Mouse (Mus musculus) left cerebral cortex, postnatal 4 days (tissue): ENCODE measurements around the gene Zyx. TPM values are rescaled to one million over a fixed set of nuclear protein-coding genes. Genes with fewer than 3 reads are reported as not detected.
A peak's percentile ranks its signal among the peaks of the same experiment; 100 is the strongest.

Experiments
- DNase-seq: peaks from one replicate; pipeline ENCODE4 v3.0.0-alpha.2; 2022
- intact Hi-C: fragments of 180-260 bp; cut with DNase I; formaldehyde crosslinking; loops from one replicate; pipeline ENCODE4 v1.15.1; 2025
- total RNA-seq, 2 experiments: library from RNA; stranded (reverse); gene quantifications; 2 replicates each; pipeline ENCODE4 v1.2.3; 2021

Gene Zyx
- total RNA-seq, 2 experiments from 2014 or later = 43.9 to 49.8 TPM

DNA sequence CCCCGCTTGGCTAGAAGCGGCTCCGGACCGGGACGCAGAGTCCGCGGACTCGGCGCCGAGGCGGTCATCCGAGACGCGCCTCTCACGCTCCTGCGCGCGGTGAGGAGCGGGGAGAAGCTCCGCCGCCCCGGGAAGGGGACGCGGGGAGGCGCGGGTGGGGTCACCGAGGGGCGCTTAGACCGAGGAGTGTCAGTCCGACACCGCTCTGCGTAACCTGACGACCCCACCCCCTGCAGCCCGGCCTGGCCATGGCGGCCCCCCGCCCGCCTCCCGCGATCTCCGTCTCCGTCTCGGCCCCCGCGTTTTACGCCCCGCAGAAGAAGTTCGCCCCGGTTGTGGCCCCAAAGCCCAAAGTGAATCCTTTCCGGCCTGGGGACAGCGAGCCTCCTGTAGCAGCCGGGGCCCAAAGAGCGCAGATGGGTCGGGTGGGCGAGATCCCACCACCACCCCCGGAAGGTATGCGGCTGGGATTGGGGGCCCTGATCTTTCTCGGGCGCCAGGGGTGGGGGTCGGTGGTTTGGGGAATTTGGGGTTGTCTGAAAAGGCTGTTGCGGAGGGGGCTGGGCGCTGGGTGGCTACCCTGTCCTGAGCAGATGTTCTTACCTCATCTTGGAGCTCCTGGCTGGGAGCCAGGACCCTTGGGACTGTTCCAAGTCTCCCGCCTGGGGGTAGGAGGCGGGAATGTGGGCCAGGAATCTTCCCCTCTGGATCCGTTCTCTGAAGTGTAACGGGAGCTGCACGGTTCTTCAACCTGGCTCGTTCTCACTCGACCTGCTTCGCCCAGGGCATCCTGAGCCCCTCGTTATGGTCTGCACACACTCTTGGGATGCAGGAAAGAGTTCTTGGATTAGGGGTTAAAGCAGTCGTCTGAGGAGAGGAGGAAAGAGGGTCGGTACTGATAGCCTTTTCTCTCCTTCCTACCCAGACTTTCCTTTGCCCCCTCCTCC lies 864 bp downstream of the Zyx start:
- intact Hi-C loops = no loop called here
- DNase-seq = peak; percentile 81

GRCm38 (mm10) chr6:42350968-42351775 lies 1.7 kb downstream of the Zyx start:
- DNase-seq = no peak
- intact Hi-C loops = no loop called here

DNA sequence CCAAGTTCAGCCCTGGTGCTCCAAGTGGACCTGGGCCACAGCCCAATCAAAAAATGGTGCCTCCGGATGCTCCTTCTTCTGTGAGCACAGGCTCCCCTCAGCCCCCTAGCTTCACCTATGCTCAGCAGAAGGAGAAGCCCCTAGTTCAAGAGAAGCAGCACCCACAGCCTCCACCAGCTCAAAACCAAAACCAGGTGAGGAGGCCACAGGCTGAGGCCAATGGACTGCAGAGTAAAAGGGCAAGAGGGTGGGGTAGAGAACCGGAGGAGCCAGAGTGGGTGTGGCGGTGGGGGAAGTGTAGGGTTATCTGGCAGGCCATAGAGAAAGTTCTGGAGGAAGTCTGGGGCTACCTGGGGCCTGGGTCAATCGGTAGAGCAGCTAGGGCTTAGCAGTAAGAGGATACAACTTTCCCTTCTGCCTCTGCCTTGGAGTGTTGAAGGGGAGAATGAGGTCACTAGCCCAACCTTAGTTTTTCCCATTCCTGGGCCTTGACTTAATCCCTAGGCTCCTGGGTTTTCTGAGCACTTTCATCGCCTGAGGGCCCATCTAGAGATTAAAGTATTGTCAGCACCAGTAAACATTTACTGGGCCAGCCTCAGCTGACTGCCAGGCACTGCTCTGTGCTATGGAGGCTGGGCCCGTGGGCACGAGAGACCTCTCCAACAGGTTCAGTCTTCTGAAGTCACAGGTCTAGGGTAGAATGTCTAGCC lies 2.5 kb downstream of the Zyx start:
- intact Hi-C loops = no loop called here
- DNase-seq = no peak

GRCm38 (mm10) chr6:42352486-42352846 lies 3.0 kb downstream of the Zyx start:
- no peak for DNase-seq
- intact Hi-C loops = no loop called here

- no peak for DNase-seq
- intact Hi-C loops = no loop called here
Measured at GRCm38 (mm10) chr6:42353180-42353579, 3.8 kb downstream of the Zyx start.

GRCm38 (mm10) chr6:42354076-42355019 lies 4.9 kb downstream of the Zyx start:
- DNase-seq = peak; percentile 17
- intact Hi-C loops = no loop called here

- no peak for DNase-seq
- intact Hi-C loops = no loop called here
Measured at GRCm38 (mm10) chr6:42355366-42355765, 5.9 kb downstream of the Zyx start.

GRCm38 (mm10) chr6:42355794-42356600 lies 6.6 kb downstream of the Zyx start:
- no peak for DNase-seq
- intact Hi-C loops = no loop called here

DNA sequence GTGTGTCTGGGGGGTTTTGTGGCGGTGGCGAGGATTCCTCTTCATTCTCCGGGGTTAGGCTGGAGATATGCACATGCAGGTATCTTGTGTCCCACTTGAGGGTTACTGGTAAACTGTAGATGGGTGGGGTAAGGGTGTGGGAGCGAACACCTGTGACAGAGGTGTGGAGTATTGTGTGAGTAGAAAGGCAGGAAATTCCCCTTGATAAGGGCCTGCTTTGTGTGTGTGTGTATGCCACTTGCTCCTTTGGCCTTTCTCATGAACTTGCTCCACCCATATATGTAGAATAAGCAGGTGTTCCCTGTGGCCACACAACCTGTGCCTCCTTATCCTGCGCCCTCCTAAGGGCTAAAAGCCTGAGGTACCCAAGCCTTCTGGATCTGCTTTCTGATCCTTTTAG lies 7.5 kb downstream of the Zyx start:
- DNase-seq = no peak
- intact Hi-C loops = no loop called here

- DNase-seq = no peak
- intact Hi-C loops = no loop called here
Measured at GRCm38 (mm10) chr6:42357901-42358300, 8.5 kb downstream of the Zyx start.

DNA sequence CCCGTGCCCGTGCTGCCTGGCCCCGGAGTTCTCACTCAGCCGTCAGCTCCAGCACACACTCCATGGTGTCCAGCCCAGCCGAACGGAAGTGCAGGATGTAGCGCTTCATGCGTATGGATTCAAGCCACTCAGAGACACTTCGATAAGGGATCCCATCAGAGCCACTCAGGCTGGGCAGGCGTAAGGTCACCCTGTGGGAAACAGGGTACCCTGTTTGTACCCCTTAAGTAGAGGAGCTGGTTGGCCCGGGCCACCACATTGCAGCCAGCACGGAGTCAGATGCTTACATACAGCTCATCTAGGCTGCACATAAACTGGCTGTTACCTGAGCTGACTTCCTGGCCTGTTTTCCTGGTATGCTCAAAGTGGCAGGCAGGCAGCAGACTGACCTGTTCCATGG lies 9.5 kb downstream of the Zyx start:
- DNase-seq = no peak
- intact Hi-C loops = no loop called here

GRCm38 (mm10) chr6:42359364-42360147 lies 10.1 kb downstream of the Zyx start:
- DNase-seq = no peak
- intact Hi-C loops = no loop called here

- DNase-seq = no peak
- intact Hi-C loops = no loop called here
Measured at GRCm38 (mm10) chr6:42360231-42360840, 10.9 kb downstream of the Zyx start.

- intact Hi-C loops = no loop called here
- DNase-seq = no peak
Measured at GRCm38 (mm10) chr6:42361041-42361895, 11.8 kb downstream of the Zyx start.

DNA sequence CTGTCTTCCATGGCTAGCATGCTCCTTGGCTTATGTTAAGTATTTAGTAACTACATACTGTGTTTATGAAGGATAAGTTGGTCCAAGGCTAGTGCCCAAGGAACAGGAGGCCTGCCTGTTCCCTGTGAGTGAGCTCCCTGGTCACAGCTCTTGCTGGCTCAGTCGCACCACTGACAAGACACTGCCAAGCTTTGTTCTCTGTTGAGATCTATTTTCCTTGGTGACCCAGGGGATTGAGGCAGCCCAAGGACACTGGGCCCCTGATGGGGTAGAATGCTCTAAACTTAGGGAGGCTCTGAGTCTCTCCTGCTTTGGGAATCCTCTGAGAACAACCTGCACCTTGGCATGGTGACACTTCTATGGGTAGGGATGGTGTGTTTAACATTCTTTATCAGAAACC lies 12.6 kb downstream of the Zyx start:
- DNase-seq = no peak
- intact Hi-C loops = no loop called here

- DNase-seq = no peak
- intact Hi-C loops = no loop called here
Measured at GRCm38 (mm10) chr6:42362497-42362896, 13.1 kb downstream of the Zyx start.

DNA sequence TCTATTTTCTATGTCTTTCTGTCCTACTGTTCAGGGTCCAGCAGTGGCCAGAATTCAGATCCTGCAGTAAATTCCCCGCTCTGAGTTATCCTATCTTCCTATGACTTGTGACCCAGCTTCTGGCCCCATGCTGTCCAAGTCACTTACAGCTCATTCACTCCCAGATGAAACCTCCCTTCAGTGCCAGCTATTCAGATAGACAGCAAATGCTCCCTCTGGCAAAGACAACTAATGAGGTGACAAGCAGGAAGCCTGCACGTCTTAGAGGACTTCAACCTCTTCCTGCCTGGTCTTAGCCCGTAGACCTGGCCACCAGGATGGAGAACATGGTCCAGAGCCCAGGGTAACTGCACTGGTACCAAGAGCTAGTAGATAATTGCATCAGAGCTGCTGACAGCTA lies 13.5 kb downstream of the Zyx start:
- no peak for DNase-seq
- intact Hi-C loops = no loop called here
